Comparison of ENCODE assay signal across 33 mouse cellular contexts in genomic region chr17:44546801-44547200, GRCm38 (mm10).
DNase-seq lines count a peak whose midpoint lies in the region; ATAC-seq lines count a peak whose summit lies in the region.
"Had no signal": no experiment of that assay in that cellular context is flagged by ENCODE, and none has a peak within 500 bp of the region (broad histone marks: within the 10 kb centered on the region; RNA-seq: fewer than 3 reads in every experiment).

No protein-coding gene starts in this region.

- H3K9me3 ChIP-seq in heart, embryonic 15.5 days (replicated peaks), result no peaks in the 10 kb centered on the region
- H3K9me3 ChIP-seq: embryonic facial prominence, embryonic 12.5 days; forebrain, embryonic 10.5 days; forebrain, embryonic 15.5 days; heart, embryonic 13.5 days; hindbrain, embryonic 10.5 days; hindbrain, embryonic 15.5 days; kidney, embryonic 15.5 days; liver, embryonic 15.5 days; midbrain, embryonic 12.5 days; neural tube, embryonic 13.5 days had no signal

- H3K9ac ChIP-seq in heart, embryonic 15.5 days, result no peak overlapping the region
- H3K9ac ChIP-seq: embryonic facial prominence, embryonic 12.5 days; forebrain, embryonic 15.5 days; heart, embryonic 13.5 days; hindbrain, embryonic 15.5 days; kidney, embryonic 15.5 days; liver, embryonic 15.5 days; lung, embryonic 14.5 days; midbrain, embryonic 12.5 days; neural tube, embryonic 13.5 days had no signal

- ATAC-seq in heart, embryonic 15.5 days (replicated peaks; ENCODE audit: insufficient number of reproducible peaks, insufficient read depth, low FRiP score, low read depth), result peak; percentile 22; the same call in 1 of the 2 replicates
- ATAC-seq: forebrain, embryonic 15.5 days; inflammation-experienced regulatory T-cells, adult 6 months had no signal

- no peak overlapping the region for H3K27ac ChIP-seq in heart, embryonic 15.5 days
- H3K27ac ChIP-seq: embryonic facial prominence, embryonic 12.5 days; forebrain, embryonic 10.5 days; forebrain, embryonic 15.5 days; gastrocnemius, adult 2 months; heart, embryonic 13.5 days; hindbrain, embryonic 10.5 days; hindbrain, embryonic 15.5 days; kidney, embryonic 15.5 days; liver, embryonic 15.5 days; midbrain, embryonic 12.5 days; neural tube, embryonic 13.5 days had no signal

- H3K4me3 ChIP-seq in heart, embryonic 15.5 days, result no peak overlapping the region
- H3K4me3 ChIP-seq: embryonic facial prominence, embryonic 12.5 days; forebrain, embryonic 10.5 days; forebrain, embryonic 15.5 days; gastrocnemius, adult 2 months; heart, embryonic 13.5 days; hindbrain, embryonic 10.5 days; hindbrain, embryonic 15.5 days; kidney, embryonic 15.5 days; liver, embryonic 15.5 days; midbrain, embryonic 12.5 days; neural tube, embryonic 13.5 days had no signal

- H3K27me3 ChIP-seq in heart, embryonic 15.5 days, result peaks cover 11% of the 10 kb centered on the region
- H3K27me3 ChIP-seq: CH12.LX; embryonic facial prominence, embryonic 12.5 days; forebrain, embryonic 15.5 days; hindbrain, embryonic 15.5 days; liver, embryonic 15.5 days; midbrain, embryonic 12.5 days; neural tube, embryonic 13.5 days had no signal

- no peaks in the 10 kb centered on the region for H3K36me3 ChIP-seq in heart, embryonic 15.5 days
- H3K36me3 ChIP-seq: embryonic facial prominence, embryonic 12.5 days; forebrain, embryonic 10.5 days; forebrain, embryonic 15.5 days; heart, embryonic 13.5 days; hindbrain, embryonic 10.5 days; hindbrain, embryonic 15.5 days; kidney, embryonic 15.5 days; liver, embryonic 15.5 days; midbrain, embryonic 12.5 days; neural tube, embryonic 13.5 days had no signal

- DNase-seq in heart, adult 18-20 months, result no peak
- DNase-seq in 3T3-L1 (ENCODE audit: low read depth, low spot score) (peak; percentile 71), NIH3T3 (ENCODE audit: low read depth) (peak; percentile 51)
- peak; percentile 8 for DNase-seq in retina, embryonic 14.5 days (ENCODE audit: low spot score)
- no peak for DNase-seq in thymus, postnatal 36 days
- DNase-seq in urinary bladder, adult 18-20 months (ENCODE audit: low spot score in 2 of 2), result no peak
- DNase-seq: adrenal gland, adult 8-10 months; B cell, adult 2 months; cerebellum, adult 11 months; cerebellum, adult 9-10 months; cerebellum, postnatal 36 days; gastrocnemius, adult 2 months; gastrocnemius, postnatal 36 days; heart, postnatal 14 days; kidney, adult 11 months; kidney, postnatal 25 days; lung, embryonic 14.5 days; lung, postnatal 14 days; thymus, adult 18-20 months; thymus, postnatal 25 days had no signal

- WGBS in heart, embryonic 15.5 days, result 22% methylated on average over 8 of the region's 8 CpGs

- peaks cover 6% of the 10 kb centered on the region; the same call in 1 of the 2 replicates for H3K4me1 ChIP-seq in heart, embryonic 15.5 days (replicated peaks)
- H3K4me1 ChIP-seq: forebrain, embryonic 15.5 days; kidney, embryonic 15.5 days; liver, embryonic 15.5 days; midbrain, embryonic 12.5 days; neural tube, embryonic 13.5 days had no signal

- no peak overlapping the region for H3K4me2 ChIP-seq in heart, embryonic 15.5 days
- H3K4me2 ChIP-seq: embryonic facial prominence, embryonic 12.5 days; forebrain, embryonic 15.5 days; heart, embryonic 13.5 days; hindbrain, embryonic 15.5 days; kidney, embryonic 15.5 days; liver, embryonic 15.5 days; lung, embryonic 14.5 days; midbrain, embryonic 12.5 days; neural tube, embryonic 13.5 days had no signal

Comparison
In these comparisons a context has a peak if more than half of its experiments do, and no peak if none do; other contexts are left out.
1. DNase-seq: peak in 3T3-L1 (single experiment), NIH3T3 (single experiment) and retina, embryonic 14.5 days (single experiment); none in heart, adult 18-20 months (0 of 2), thymus, postnatal 36 days (0 of 2) and urinary bladder, adult 18-20 months (0 of 2).